Mouse (Mus musculus) mature B cell (primary cell): ENCODE results near the gene H2-Ke6.
"Not testable (repeated sequence)": the region's sequence is repeated elsewhere in the genome, so short reads cannot be mapped to it uniquely, and the experiment has no call there.

Experiments
- in situ Hi-C: fragments of 300-500 bp; cut with MboI; formaldehyde crosslinking; loops from 2 replicates; pipeline ENCODE4 v1.14.3; 2019

H2-Ke6 gene

DNA sequence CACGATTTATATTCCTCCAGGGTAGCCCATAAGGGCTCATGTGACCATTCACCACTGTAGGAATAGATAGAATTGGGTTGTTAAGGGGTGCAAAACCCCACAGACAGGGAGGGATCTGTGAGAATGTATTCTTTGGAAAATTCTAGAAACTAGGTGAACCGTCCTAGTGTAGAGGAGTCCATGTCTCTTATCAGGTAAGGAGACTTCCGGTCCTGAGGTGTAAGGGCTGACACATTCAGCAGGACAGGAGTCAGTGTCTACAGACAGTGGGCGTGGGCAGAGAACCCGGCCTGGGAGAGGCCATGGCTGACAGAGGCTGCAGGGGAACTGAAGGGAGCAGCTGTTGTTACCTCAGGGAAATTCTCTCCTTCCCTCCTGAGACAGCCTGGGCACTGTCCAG lies 29.2 kb downstream of the H2-Ke6 start:
- in situ Hi-C loops, result not testable (repeated sequence)

DNA sequence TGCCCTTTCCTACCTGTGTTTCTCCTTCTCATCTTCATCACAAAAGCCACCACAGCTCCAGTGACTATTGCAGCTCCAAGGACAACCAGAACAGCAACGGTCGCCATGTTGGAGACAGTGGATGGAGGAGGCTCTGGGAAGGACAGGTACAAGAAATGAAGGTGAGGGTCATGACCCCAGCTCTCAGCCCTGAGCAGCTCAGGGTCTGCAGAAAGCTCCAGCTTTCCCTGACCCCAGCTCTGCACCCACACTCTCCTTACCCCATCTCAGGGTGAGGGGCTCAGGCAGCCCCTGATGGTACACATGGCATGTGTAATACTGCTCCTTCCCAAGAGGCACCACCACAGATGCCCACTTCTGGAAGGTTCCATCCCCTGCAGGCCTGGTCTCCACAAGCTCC lies 30.8 kb downstream of the H2-Ke6 start:
- in situ Hi-C loops, result not testable (repeated sequence)

DNA sequence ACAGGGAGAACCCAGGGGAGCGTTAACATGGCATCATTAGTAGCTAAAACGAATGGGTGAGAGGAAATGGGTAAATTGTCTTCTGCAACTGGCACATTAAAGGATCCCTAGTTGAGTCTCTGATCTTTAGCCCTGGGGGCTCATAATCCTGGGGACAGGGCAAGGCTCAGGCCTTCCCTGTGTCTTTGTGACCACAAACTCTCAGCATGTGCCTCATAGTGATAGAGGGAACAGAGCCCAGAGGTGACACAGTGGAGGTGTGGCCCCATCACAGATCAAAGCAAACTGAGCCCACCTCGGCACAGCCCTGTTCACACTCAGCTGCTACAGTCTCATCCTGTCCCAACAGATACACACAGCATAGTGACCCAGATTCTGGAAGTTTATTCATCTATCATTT lies 32.2 kb downstream of the H2-Ke6 start:
- in situ Hi-C loops, result no loop called here

- in situ Hi-C loops, result no loop called here
Observed at GRCm38 (mm10) chr17:33994959-33995358, 32.9 kb downstream of the H2-Ke6 start.

GRCm38 (mm10) chr17:33991788-33992664 lies 35.8 kb downstream of the H2-Ke6 start:
- in situ Hi-C loops, result no loop called here

GRCm38 (mm10) chr17:33982136-33982535 lies 45.7 kb downstream of the H2-Ke6 start:
- in situ Hi-C loops, result not testable (repeated sequence)

DNA sequence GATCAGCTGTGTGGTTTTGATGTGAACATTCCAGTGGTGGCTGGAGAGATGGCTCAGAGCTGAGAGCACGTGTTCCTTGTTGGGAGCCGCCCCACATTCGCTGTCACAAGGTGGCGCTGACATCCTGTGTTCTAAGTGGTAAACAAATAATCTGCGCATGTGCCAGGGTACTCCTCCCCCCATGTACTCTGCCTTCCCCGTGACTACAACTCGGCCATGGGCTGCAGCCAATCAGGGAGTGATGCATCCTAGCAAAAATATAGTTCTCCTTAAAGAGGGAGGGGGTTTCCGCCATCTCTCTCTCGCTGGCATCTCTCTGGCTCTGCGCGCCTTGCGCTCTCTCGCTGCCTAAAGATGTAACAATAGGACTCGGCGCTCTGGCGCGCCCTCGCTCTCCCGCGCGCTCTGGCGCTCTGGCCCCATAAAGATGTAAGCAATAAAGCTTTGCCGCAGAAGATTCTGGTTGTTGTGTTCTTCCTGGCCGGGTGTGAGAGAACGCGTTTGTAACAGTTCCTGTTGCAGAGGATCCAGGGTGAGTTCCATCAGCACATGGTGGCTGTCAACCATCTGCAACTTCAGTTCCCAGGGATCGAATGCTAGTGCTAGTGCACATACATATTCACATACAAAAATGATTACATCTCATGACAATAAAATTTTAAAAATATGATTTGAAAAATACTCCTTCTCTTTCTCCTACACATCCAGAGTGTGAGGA lies 46.5 kb downstream of the H2-Ke6 start:
- in situ Hi-C loops, result not testable (repeated sequence)

DNA sequence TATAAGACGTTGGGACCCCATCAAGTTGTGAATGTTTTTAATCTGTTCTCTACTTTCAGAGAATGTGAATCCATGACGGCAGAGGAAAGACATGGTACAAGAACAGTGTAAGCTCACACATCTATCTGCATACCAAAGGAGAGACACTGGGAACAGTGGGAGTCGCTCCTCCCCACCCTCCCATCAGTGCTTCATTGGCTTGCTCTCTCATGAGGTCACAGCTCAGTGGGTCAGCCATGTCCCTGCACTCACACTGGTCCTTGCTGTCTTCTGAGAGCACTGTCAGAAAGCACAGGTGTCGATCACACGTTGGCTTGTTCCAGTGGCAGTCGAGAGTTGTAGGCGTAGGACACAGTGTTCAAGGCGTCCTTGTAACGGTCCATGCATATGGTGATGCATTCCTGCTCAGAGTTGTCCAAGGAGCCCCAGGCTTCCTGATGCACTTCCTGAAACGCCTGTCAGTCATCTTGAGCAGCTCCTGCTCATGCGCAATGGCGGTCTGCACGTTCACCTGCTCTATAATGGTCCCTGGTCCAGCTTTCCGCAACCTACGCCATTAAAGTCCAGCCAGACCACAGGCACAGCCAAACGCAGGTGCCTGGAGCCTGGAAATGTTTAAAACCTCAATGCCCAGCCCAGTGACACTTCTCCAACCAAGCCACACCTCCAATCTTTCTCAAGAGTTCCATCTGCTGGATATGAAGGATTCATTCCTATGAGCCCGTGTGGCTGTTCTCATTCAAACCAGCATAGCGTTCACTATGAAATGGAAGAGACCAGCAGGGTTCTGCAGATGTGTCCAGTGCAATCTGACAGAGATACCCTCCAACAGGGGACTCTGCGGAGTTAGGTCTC lies 47.5 kb downstream of the H2-Ke6 start:
- in situ Hi-C loops, result no loop called here

DNA sequence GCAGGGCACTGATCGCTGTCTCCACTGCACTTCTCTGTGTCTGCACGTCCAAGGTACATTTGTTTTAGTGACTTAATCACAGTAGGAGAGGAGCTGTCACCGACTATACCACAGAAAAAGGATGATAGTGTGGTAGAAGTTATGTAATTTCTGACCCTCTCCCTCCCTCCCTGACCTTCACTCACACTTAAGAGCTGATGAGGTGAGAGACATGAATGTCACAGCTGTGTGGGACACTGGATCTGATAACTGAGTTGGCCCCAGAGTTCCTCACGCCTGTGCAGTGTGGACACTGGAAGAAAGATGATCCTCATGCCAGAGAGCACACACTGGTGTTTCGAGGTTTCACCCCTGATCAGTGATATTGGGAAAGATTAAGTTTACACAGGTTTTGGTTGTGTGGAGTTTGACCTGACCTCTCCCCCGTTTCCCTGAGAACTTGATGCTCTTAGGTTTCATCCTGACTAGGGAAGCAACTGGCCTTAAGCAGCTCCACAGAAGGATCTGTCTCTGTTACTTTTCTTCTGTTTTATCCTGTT lies 48.3 kb downstream of the H2-Ke6 start:
- in situ Hi-C loops, result no loop called here

DNA sequence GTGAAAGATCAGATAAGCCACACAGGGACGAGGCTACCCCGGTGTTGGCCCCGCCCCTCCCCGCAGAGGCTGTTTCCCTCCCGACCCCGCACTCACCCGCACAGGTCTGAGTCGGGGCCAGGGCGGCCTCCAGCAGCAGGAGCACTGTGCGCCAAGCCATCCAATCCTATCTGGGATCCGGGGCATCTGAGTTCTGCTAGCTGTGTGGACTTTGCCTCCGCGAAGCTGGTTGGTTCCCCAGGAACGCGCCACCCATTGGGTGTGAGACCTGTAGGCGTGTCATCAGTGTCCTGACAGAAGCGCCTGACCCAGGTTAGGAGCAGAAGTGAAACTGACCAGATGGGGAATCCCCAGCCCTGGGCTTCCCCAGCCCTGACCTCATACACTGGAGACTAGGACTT lies 49.2 kb downstream of the H2-Ke6 start:
- in situ Hi-C loops, result no loop called here

DNA sequence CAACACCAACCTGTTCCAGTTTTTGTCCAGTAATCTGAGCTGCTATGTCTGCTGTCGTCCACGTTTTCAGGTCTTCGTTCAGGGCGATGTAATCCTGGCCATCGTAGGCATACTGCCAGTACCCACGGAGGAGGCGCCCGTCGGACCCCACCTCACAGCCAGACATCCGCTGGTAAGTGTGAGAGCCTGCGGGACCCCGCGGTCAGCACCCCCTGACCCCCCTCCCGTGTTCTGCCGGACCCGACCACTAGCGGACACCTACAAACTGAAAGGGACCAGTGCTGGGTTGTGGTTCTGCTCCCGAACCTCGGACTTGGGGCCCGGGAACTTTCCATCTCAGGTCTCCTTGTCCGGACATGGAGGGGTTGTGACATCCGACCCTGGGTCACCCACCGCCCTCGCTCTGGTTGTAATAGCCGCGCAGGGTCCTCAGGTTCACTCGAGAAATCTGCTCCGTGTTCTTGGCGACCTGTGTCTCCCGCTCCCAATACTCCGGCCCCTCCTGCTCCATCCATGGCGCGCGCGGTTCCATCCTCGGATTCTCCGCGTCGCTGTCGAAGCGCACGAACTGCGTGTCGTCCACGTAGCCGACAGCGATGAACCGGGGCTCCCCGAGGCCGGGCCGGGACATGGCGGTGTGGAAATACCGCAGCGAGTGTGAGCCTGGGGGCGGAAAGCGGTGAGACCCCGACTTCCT lies 49.9 kb downstream of the H2-Ke6 start:
- in situ Hi-C loops, result no loop called here
